Mouse (Mus musculus) liver, embryonic 14.5 days (tissue): ENCODE measurements at regions not wholly inside any gene's neighbourhood (a gene's known extent, or its start where the extent isn't known, plus 50 kb on each side); places are given as distances from the start of the nearest gene placed in this dataset.

ENCODE experiments used
- CTCF ChIP-seq: IDR thresholded peaks from 2 replicates; pipeline ENCODE4 v1.5.1; 2016; ENCODE audit warnings: antibody characterized with exemption, low read depth, control low read depth
- EP300 ChIP-seq: IDR thresholded peaks from 2 replicates; pipeline ENCODE4 v1.6.1; 2016; ENCODE audit warnings: antibody characterized with exemption, low read depth

DNA sequence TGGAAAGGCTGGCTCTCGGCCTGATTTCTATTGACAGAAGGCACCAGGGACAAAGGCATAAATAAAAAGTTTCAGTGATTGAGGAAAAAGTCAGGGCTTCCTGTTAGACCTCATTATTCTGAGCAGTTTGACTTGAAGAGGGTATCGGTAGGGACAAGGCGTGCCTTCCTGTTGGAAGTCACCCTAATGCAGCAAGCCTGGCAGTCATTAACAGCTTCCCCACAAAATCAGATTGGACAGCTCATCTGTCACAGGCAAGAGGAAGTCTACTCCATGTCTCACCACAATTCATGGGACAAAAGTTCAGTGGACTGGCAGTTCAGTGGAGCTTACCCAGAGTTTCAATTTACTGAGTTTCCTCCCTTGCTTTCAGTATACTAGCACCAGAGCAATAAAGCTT, 715.5 kb downstream of the Fam181b start:
- TF ChIP-seq CTCF: no peak
- no peak for TF ChIP-seq EP300
